Mouse (Mus musculus) mouse trophoblast stem cell (cell line): ENCODE data around the gene Piezo1.

Source experiments
- in situ Hi-C, 2 experiments: fragments of 300-500 bp; cut with MseI, MboI; formaldehyde crosslinking; loops; 2 replicates in 1 of 2; 3 replicates in 1 of 2; pipeline ENCODE4 v1.15.1; 2025

Gene Piezo1

GRCm38 (mm10) chr8:122432443-122433268, 118.5 kb downstream of the Piezo1 start, which contains the start of gene Cyba:
Gene Cyba, minus strand, starts transcription at chr8:122432930.
- in situ Hi-C loops = no loop called here
